Mouse (Mus musculus) C2C12 (cell line): Measurements from ENCODE around the gene Afap1.

ENCODE experiments used
- CEBPB ChIP-seq: IDR thresholded peaks from one replicate; pipeline ENCODE4 v1.6.1; 2011; ENCODE audit warnings: low read depth, mild to moderate bottlenecking, control low read depth, moderate library complexity
- CTCF ChIP-seq: IDR thresholded peaks from one replicate; pipeline ENCODE4 v1.5.1; 2011; ENCODE audit not compliant: control insufficient read depth, insufficient read depth, insufficient read length
- FOSL1 ChIP-seq: IDR thresholded peaks from one replicate; pipeline ENCODE4 v1.8.0; 2011; ENCODE audit warnings: mild to moderate bottlenecking, low read length; ENCODE audit not compliant: poor library complexity, insufficient read depth, severe bottlenecking
- MAX ChIP-seq: IDR thresholded peaks from one replicate; pipeline ENCODE4 v1.6.1; 2011; ENCODE audit warnings: mild to moderate bottlenecking, control low read depth
- MYOD1 ChIP-seq: IDR thresholded peaks from one replicate; pipeline ENCODE4 v1.6.1; 2011; ENCODE audit warnings: low read depth; ENCODE audit not compliant: control insufficient read depth, insufficient read length
- MYOG ChIP-seq: IDR thresholded peaks from one replicate; pipeline ENCODE4 v1.6.1; 2011; ENCODE audit not compliant: control insufficient read depth, insufficient read length; ENCODE audit errors: extremely low read depth
- USF1 ChIP-seq: IDR thresholded peaks from one replicate; pipeline ENCODE4 v1.6.1; 2011; ENCODE audit warnings: low read depth, mild to moderate bottlenecking, control low read depth, moderate library complexity

GRCm38 (mm10) chr5:35893093-35893804, at the start of gene Afap1:
- no peak for TF ChIP-seq CTCF
- TF ChIP-seq USF1 = peak; percentile 40
- TF ChIP-seq MAX = peak; percentile 71
- TF ChIP-seq FOSL1 = no peak
- TF ChIP-seq CEBPB = no peak
- TF ChIP-seq MYOG = no peak
- TF ChIP-seq MYOD1 = no peak
